Mouse (Mus musculus): Measurements from ENCODE around the gene Vrk3.

GRCm38 (mm10) chr7:44768129-44768528, 19.9 kb downstream of the Vrk3 start:
- no peak for TF ChIP-seq CTCF (IDR thresholded peaks at IDR 0.05; ENCODE audit: low read depth, low read length)
- TF ChIP-seq TAL1 (conservative IDR thresholded peaks at IDR 0.05; ENCODE audit: low read depth, low read length) = no peak
